Mouse (Mus musculus) spleen, adult 2 months (tissue): Measurements from ENCODE around the gene Klhl26. TPM values are rescaled to one million over a fixed set of nuclear protein-coding genes. Genes with fewer than 3 reads are reported as not detected.

Experiments
- DNase-seq, 2 experiments: peaks; one replicate each; pipeline versions ENCODE4 v3.0.0 to v3.0.0-alpha.2; 2012 to 2021; ENCODE audit warnings: low spot score in 2 of 2, low read depth in 1 of 2
- H3K27ac ChIP-seq: fragments of 200-500 bp; 2 replicates; pipeline ENCODE4 v1.5.1; 2012; ENCODE audit warnings: low read length, inconsistent platforms; ENCODE audit not compliant: insufficient read depth
- H3K27me3 ChIP-seq: fragments of 200-500 bp; 2 replicates; pipeline ENCODE4 v1.6.1; 2012; ENCODE audit warnings: mild to moderate bottlenecking, moderate library complexity, low read length, inconsistent platforms; ENCODE audit not compliant: control insufficient read depth, insufficient read depth
- H3K36me3 ChIP-seq: fragments of 200-500 bp; 2 replicates; pipeline ENCODE4 v1.6.1; 2012; ENCODE audit warnings: mild to moderate bottlenecking, low read length, inconsistent platforms; ENCODE audit not compliant: control insufficient read depth, insufficient read depth
- H3K4me1 ChIP-seq: fragments of 200-500 bp; 2 replicates; pipeline ENCODE4 v1.6.1; 2011; ENCODE audit warnings: inconsistent platforms; ENCODE audit not compliant: control insufficient read depth, insufficient read depth, insufficient read length
- H3K4me3 ChIP-seq: fragments of 200-500 bp; 2 replicates; pipeline ENCODE4 v1.5.1; 2011; ENCODE audit warnings: mild to moderate bottlenecking, inconsistent platforms; ENCODE audit not compliant: insufficient read depth, insufficient read length; ENCODE audit errors: extremely low read depth
- CTCF ChIP-seq: fragments of 200-500 bp; IDR thresholded peaks from 2 replicates; pipeline ENCODE4 v1.5.1; 2011; ENCODE audit warnings: mild to moderate bottlenecking, inconsistent platforms; ENCODE audit not compliant: insufficient read depth, insufficient read length, insufficient replicate concordance; ENCODE audit errors: extremely low read depth
- POLR2A ChIP-seq: fragments of 200-500 bp; IDR thresholded peaks from 2 replicates; pipeline ENCODE4 v1.6.1; 2011; ENCODE audit warnings: low read depth, low read length, inconsistent platforms
- WGBS: fragments of 180-500 bp; shearing (Covaris S2); methylation state at CpG from one replicate; pipeline ENCODE4 v1.1.7; 2018; 5-methylcytosine and 5-hydroxymethylcytosine counted together
- polyA plus RNA-seq: library from polyadenylated mRNA; depleted of rRNA; stranded (reverse); fragments of >200 nt; gene quantifications from 2 replicates; pipeline ENCODE4 v1.2.3, GENCODE M21; 2012

Gene Klhl26
- polyA plus RNA-seq, 1 experiment: 21.8 TPM

GRCm38 (mm10) chr8:70506328-70507026, 29.7 kb upstream of the Klhl26 start, which contains the start of gene Rex1bd:
TSS of gene Rex1bd (minus strand) at chr8:70506752.
- Histone ChIP-seq H3K4me1 (peaks cover 19% of the 10 kb centered on the region), H3K27ac (peak within 1 kb of the TSS; percentile 62), H3K4me3 (peak within 1 kb of the TSS; percentile 72), H3K27me3 (no peaks in the 10 kb centered on the region), H3K36me3 (peaks cover 8% of the 10 kb centered on the region; the same call in 1 of the 2 replicates)
- DNase-seq: peak; percentile 82 to 91
- WGBS: 6% methylated on average over 40 of the region's 40 CpGs
- TF ChIP-seq POLR2A (peak; percentile 12; the same call in 1 of the 2 replicates), CTCF (peak; percentile 93)

GRCm38 (mm10) chr8:70505698-70506327, 29.0 kb upstream of the Klhl26 start:
- H3K27ac ChIP-seq: peak overlapping the region; percentile 62
- 49% methylated on average over 32 of the region's 32 CpGs for WGBS
- peaks cover 8% of the 10 kb centered on the region; the same call in 1 of the 2 replicates for H3K36me3 ChIP-seq
- TF ChIP-seq POLR2A: no peak
- TF ChIP-seq CTCF: no peak
- peak overlapping the region; percentile 72 for H3K4me3 ChIP-seq
- peaks cover 20% of the 10 kb centered on the region for H3K4me1 ChIP-seq
- DNase-seq: no peak
- H3K27me3 ChIP-seq: no peaks in the 10 kb centered on the region; the same call in 1 of the 2 replicates

GRCm38 (mm10) chr8:70504851-70505250, 28.1 kb upstream of the Klhl26 start:
- WGBS: 83% methylated on average over 3 of the region's 3 CpGs
- H3K36me3 ChIP-seq: peaks cover 8% of the 10 kb centered on the region; the same call in 1 of the 2 replicates
- no peaks in the 10 kb centered on the region; the same call in 1 of the 2 replicates for H3K27me3 ChIP-seq
- no peak overlapping the region for H3K4me3 ChIP-seq
- H3K27ac ChIP-seq: no peak overlapping the region
- DNase-seq: peak; percentile 57 to 76
- H3K4me1 ChIP-seq: peaks cover 20% of the 10 kb centered on the region
- no peak for TF ChIP-seq POLR2A
- peak; percentile 46; the same call in 1 of the 2 replicates for TF ChIP-seq CTCF

- 90% methylated on average over 16 of the region's 16 CpGs for WGBS
These were observed 27.5 kb upstream of the Klhl26 start for GRCm38 (mm10) chr8:70504291-70504716.

GRCm38 (mm10) chr8:70503062-70503750, 26.4 kb upstream of the Klhl26 start:
- 25% methylated on average over 46 of the region's 46 CpGs for WGBS
- H3K27ac ChIP-seq: no peak overlapping the region
- H3K36me3 ChIP-seq: peaks cover 4% of the 10 kb centered on the region; the same call in 1 of the 2 replicates
- TF ChIP-seq CTCF (peak; percentile 90), POLR2A (no peak)
- H3K27me3 ChIP-seq: no peaks in the 10 kb centered on the region; the same call in 1 of the 2 replicates
- H3K4me3 ChIP-seq: no peak overlapping the region
- peaks cover 12% of the 10 kb centered on the region for H3K4me1 ChIP-seq
- DNase-seq: peak in 1 of 2 experiments; percentile 47

More at GRCm38 (mm10) chr8:70504291-70504716, 27.5 kb upstream of the Klhl26 start:
- DNase-seq: no peak
- Histone ChIP-seq H3K4me3 (no peak overlapping the region), H3K36me3 (peaks cover 8% of the 10 kb centered on the region; the same call in 1 of the 2 replicates), H3K27ac (no peak overlapping the region), H3K4me1 (peaks cover 19% of the 10 kb centered on the region), H3K27me3 (no peaks in the 10 kb centered on the region; the same call in 1 of the 2 replicates)
- no peak for TF ChIP-seq CTCF
- TF ChIP-seq POLR2A: no peak

GRCm38 (mm10) chr8:70502540-70502939, 25.8 kb upstream of the Klhl26 start:
- 58% methylated on average over 12 of the region's 12 CpGs for WGBS
- H3K4me3 ChIP-seq: no peak overlapping the region

More at GRCm38 (mm10) chr8:70502540-70502939, 25.8 kb upstream of the Klhl26 start:
- Histone ChIP-seq H3K27me3 (no peaks in the 10 kb centered on the region; the same call in 1 of the 2 replicates), H3K36me3 (peaks cover 2% of the 10 kb centered on the region; the same call in 1 of the 2 replicates), H3K4me1 (peaks cover 12% of the 10 kb centered on the region), H3K27ac (no peak overlapping the region)
- no peak for DNase-seq
- no peak for TF ChIP-seq CTCF
- TF ChIP-seq POLR2A: no peak
